Mouse (Mus musculus): ENCODE results near the gene Mfap1b. TPM values are rescaled to one million over a fixed set of nuclear protein-coding genes. Genes with fewer than 3 reads are reported as not detected.
"Not testable (repeated sequence)": the region's sequence is repeated elsewhere in the genome, so short reads cannot be mapped to it uniquely, and the experiment has no call there.

The Mfap1b gene
- total RNA-seq, 1 experiment: 23.2 TPM

- H3K36me3 ChIP-seq (ENCODE audit: control insufficient read depth, insufficient read depth, low read length, poor library complexity, severe bottlenecking): peaks cover 14% of the 10 kb centered on the region
These were observed 40.3 kb upstream of the Mfap1b start for GRCm38 (mm10) chr2:121514211-121514610.

GRCm38 (mm10) chr2:121512991-121513765, 39.3 kb upstream of the Mfap1b start:
- DNase-seq (ENCODE audit: low read depth, low spot score); in situ Hi-C loops (cut with MboI; ENCODE audit: low sequenced_read_pairs in 2 of 2, unreplicated experiment in 2 of 2); H3K4me1 ChIP-seq (ENCODE audit: control insufficient read depth in 2 of 2, insufficient read depth in 2 of 2, low read length in 2 of 2, poor library complexity in 1 of 2); H3K9me3 ChIP-seq (ENCODE audit: control insufficient read depth, insufficient read depth, low read depth, low read length): not testable (repeated sequence)
- Histone ChIP-seq H3K36me3 (ENCODE audit: control insufficient read depth, insufficient read depth, low read length, poor library complexity, severe bottlenecking) (peaks cover 14% of the 10 kb centered on the region), H3K4me3 (ENCODE audit: insufficient read depth in 1 of 2, low read depth in 1 of 2, low read length in 2 of 2, poor library complexity in 1 of 2, severe bottlenecking in 1 of 2) (0 out of 4 replicates have a peak overlapping the region, but pooled peaks of 1 of the 2 experiments have one; percentile 3), H3K27ac (ENCODE audit: insufficient read depth, low read depth, low read length, poor library complexity, severe bottlenecking) (peak overlapping the region; percentile 77; the same call in 1 of the 2 replicates), H3K9ac (ENCODE audit: insufficient read depth, low read depth, low read length, poor library complexity, severe bottlenecking) (peak overlapping the region; percentile 51; the same call in 1 of the 2 replicates)

More at GRCm38 (mm10) chr2:121514211-121514610, 40.3 kb upstream of the Mfap1b start:
- H3K27ac ChIP-seq (ENCODE audit: insufficient read depth, low read depth, low read length, poor library complexity, severe bottlenecking): peak overlapping the region; percentile 40; the same call in 1 of the 2 replicates
- H3K9me3 ChIP-seq (ENCODE audit: control insufficient read depth, insufficient read depth, low read depth, low read length): no peaks in the 10 kb centered on the region
- TF ChIP-seq ZC3H11A (IDR thresholded peaks at IDR 0.05; ENCODE audit: borderline replicate concordance, low read depth, low read length) (no peak), ZNF384 (IDR thresholded peaks at IDR 0.05; ENCODE audit: low read depth, low read length) (no peak), HCFC1 (IDR thresholded peaks at IDR 0.05; ENCODE audit: borderline replicate concordance, insufficient read depth, low read length) (no peak), MAFK (IDR thresholded peaks at IDR 0.05; ENCODE audit: insufficient read depth, low read depth, low read length) (no peak), CHD2 (IDR thresholded peaks at IDR 0.05; ENCODE audit: low read depth, low read length) (no peak)
- H3K9ac ChIP-seq (ENCODE audit: insufficient read depth, low read depth, low read length, poor library complexity, severe bottlenecking): no peak overlapping the region
- in situ Hi-C loops (cut with MboI; ENCODE audit: low sequenced_read_pairs in 2 of 2, unreplicated experiment in 2 of 2): no loop called here
- peaks cover 5 to 8% of the 10 kb centered on the region in 2 experiments; a peak in 1 of 4 replicates for H3K4me1 ChIP-seq (ENCODE audit: control insufficient read depth in 2 of 2, insufficient read depth in 2 of 2, low read length in 2 of 2, poor library complexity in 1 of 2)
- no peak for DNase-seq (ENCODE audit: low read depth, low spot score)
- H3K4me3 ChIP-seq (ENCODE audit: insufficient read depth in 1 of 2, low read depth in 1 of 2, low read length in 2 of 2, poor library complexity in 1 of 2, severe bottlenecking in 1 of 2): peak overlapping the region in 1 of 2 experiments; percentile 10; a peak in 1 of 4 replicates

- TF ChIP-seq HCFC1 (IDR thresholded peaks at IDR 0.05; ENCODE audit: borderline replicate concordance, insufficient read depth, low read length) (no peak), ZC3H11A (IDR thresholded peaks at IDR 0.05; ENCODE audit: borderline replicate concordance, low read depth, low read length) (no peak), MAFK (IDR thresholded peaks at IDR 0.05; ENCODE audit: insufficient read depth, low read depth, low read length) (no peak), CHD2 (IDR thresholded peaks at IDR 0.05; ENCODE audit: low read depth, low read length) (no peak), ZNF384 (IDR thresholded peaks at IDR 0.05; ENCODE audit: low read depth, low read length) (no peak)
- DNase-seq (ENCODE audit: low read depth, low spot score): no peak
- H3K4me3 ChIP-seq (ENCODE audit: insufficient read depth in 1 of 2, low read depth in 1 of 2, low read length in 2 of 2, poor library complexity in 1 of 2, severe bottlenecking in 1 of 2): peak overlapping the region in 1 of 2 experiments; percentile 25; a peak in 1 of 4 replicates
- H3K9me3 ChIP-seq (ENCODE audit: control insufficient read depth, insufficient read depth, low read depth, low read length): no peaks in the 10 kb centered on the region
- in situ Hi-C loops (cut with MboI; ENCODE audit: low sequenced_read_pairs in 2 of 2, unreplicated experiment in 2 of 2): no loop called here
- no peak overlapping the region for H3K9ac ChIP-seq (ENCODE audit: insufficient read depth, low read depth, low read length, poor library complexity, severe bottlenecking)
- H3K4me1 ChIP-seq (ENCODE audit: control insufficient read depth in 2 of 2, insufficient read depth in 2 of 2, low read length in 2 of 2, poor library complexity in 1 of 2): peaks cover 5 to 10% of the 10 kb centered on the region in 2 experiments; a peak in 1 of 4 replicates
- no peak overlapping the region for H3K27ac ChIP-seq (ENCODE audit: insufficient read depth, low read depth, low read length, poor library complexity, severe bottlenecking)
- peaks cover 12% of the 10 kb centered on the region for H3K36me3 ChIP-seq (ENCODE audit: control insufficient read depth, insufficient read depth, low read length, poor library complexity, severe bottlenecking)
These were observed 37.5 kb upstream of the Mfap1b start for GRCm38 (mm10) chr2:121511401-121511800.

GRCm38 (mm10) chr2:121509584-121509983, 35.7 kb upstream of the Mfap1b start:
- Histone ChIP-seq H3K9ac (ENCODE audit: insufficient read depth, low read depth, low read length, poor library complexity, severe bottlenecking) (peak overlapping the region; percentile 69; the same call in 1 of the 2 replicates), H3K9me3 (ENCODE audit: control insufficient read depth, insufficient read depth, low read depth, low read length) (no peaks in the 10 kb centered on the region), H3K4me3 (ENCODE audit: insufficient read depth in 1 of 2, low read depth in 1 of 2, low read length in 2 of 2, poor library complexity in 1 of 2, severe bottlenecking in 1 of 2) (peak overlapping the region; percentile 52 to 79), H3K4me1 (ENCODE audit: control insufficient read depth in 2 of 2, insufficient read depth in 2 of 2, low read length in 2 of 2, poor library complexity in 1 of 2) (peaks cover 2 to 6% of the 10 kb centered on the region in 2 experiments; a peak in 1 of 4 replicates), H3K27ac (ENCODE audit: insufficient read depth, low read depth, low read length, poor library complexity, severe bottlenecking) (peak overlapping the region; percentile 51), H3K36me3 (ENCODE audit: control insufficient read depth, insufficient read depth, low read length, poor library complexity, severe bottlenecking) (peaks cover 10% of the 10 kb centered on the region)
- TF ChIP-seq ZC3H11A (IDR thresholded peaks at IDR 0.05; ENCODE audit: borderline replicate concordance, low read depth, low read length) (no peak), CHD2 (IDR thresholded peaks at IDR 0.05; ENCODE audit: low read depth, low read length) (no peak), ZNF384 (IDR thresholded peaks at IDR 0.05; ENCODE audit: low read depth, low read length) (no peak), MAFK (IDR thresholded peaks at IDR 0.05; ENCODE audit: insufficient read depth, low read depth, low read length) (no peak), HCFC1 (IDR thresholded peaks at IDR 0.05; ENCODE audit: borderline replicate concordance, insufficient read depth, low read length) (no peak)
- in situ Hi-C loops (cut with MboI; ENCODE audit: low sequenced_read_pairs in 2 of 2, unreplicated experiment in 2 of 2): no loop called here
- peak; percentile 71 for DNase-seq (ENCODE audit: low read depth, low spot score)
